Comparison of ENCODE assay signal across 1 mouse cellular context in genomic region chr1:72255062-72255853, GRCm38 (mm10).
TF ChIP-seq lines count a peak whose summit lies in the region.

No protein-coding gene starts in this region.

TF ChIP-seq in MEL, 35 proteins besides CTCF, POLR2A, EP300 and RAD21 (continued from another document):
- TF ChIP-seq RCOR1 (IDR thresholded peaks at IDR 0.05; ENCODE audit: low read depth, low read length): peak; percentile 67; the same call in 1 of the 2 replicates
TF ChIP-seq in MEL: peak in this region for 14.
